Mouse (Mus musculus) lung, adult 10 weeks (tissue): Measurements from ENCODE around the gene 1700016H13Rik. TPM values are rescaled to one million over a fixed set of nuclear protein-coding genes. Genes with fewer than 3 reads are reported as not detected.

Experiments
- polyA plus RNA-seq: library from polyadenylated mRNA; stranded (reverse); fragments of 350-450 nt; fragmentation: Illumina TruSeq; extraction: RNeasy Lipid Tissue Mini Kit (QIAGEN cat#74804); gene quantifications from one replicate; pipeline ENCODE4 v1.2.3, GENCODE M21; 2014; ENCODE audit warnings: low read depth, low replicate concordance; ENCODE audit not compliant: insufficient read depth

1700016H13Rik gene
- 0.40 TPM for polyA plus RNA-seq

DNA sequence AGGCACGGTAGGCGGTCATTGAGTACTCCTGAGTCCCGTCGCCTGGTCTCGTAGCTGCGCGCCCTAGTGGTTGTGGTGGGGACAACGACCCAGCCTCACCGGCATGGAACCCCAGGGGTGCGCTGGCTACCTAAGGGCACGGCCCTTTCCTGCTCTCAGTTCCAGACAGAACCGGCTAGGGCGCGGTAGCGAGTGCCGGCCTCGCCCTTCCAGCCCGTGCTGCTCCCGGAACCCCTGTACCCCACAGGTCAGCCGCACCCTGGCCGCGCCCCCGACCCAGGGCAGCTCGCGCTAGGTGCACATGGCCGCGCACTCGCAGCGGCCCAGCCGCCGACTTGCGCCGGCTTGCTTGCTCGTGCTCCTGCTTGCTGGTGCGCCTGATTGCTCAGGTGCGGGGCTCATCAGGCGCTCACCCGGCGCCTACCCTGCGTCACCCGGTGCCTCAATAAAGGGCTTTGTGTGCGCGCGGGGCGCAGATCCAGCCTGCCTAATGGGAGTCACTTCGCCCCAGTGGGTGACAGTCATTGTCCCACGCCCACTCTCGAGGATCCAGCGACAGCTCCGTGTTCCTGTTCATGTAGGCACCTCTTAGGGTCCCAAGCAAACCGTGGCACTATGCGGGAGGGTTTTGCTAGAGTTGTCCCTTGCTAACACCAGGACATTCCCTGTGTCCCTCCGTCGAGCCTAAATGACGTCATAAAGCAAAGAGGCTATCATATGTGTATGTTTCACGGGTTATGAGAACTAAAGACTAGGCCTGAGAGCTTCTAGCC, at the start of gene 1700016H13Rik:
Gene 1700016H13Rik, minus strand, starts transcription at position 665 of the 773 bp plus-strand sequence.

DNA sequence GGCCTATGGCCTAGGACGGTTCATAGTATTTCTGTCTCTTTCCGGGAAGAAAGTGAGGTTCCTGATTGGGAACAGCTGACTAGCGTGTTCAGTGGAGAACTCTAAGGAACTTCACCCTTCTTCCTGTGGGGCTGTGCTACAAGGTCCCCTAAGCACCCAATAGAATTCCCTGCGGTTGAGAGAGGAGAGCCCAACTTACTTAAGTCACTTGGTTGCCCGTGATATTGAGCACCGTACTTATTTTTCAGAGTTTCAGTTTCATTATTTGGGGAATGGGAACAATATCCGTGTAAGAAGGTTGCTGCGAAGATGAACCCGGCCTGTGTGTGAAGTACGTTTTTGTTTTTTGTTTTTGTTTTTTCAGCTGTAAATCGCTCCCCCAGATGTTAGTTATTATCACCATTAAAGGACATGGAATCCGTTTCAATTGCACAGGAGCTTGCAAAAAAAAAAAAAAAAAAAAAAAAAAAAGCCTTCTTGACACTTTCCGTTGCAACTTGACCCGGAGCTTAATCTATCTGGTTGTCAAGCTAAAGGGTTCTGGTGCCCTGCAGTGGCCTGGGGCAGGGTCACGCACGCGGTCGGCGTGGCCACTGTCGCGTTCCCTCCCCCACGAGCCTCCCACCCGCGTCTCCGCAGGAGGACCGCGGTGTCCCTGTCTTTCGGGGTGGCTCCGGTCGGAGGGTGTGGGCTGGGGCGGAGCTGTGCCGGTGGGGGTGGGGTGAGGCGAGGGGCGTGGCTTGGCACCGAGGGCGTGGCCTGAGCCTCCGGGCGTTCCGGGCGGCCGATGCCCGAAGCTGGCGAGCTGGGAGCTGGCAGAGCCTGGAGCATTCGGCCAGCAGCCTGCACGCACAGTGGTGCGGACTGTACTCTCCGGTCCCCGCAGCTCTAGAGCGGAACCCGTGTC, 36.1 kb upstream of the 1700016H13Rik start, which contains the start of gene Aff1:
Gene Aff1, plus strand, starts transcription at position 751 of the 907 bp plus-strand sequence.

DNA sequence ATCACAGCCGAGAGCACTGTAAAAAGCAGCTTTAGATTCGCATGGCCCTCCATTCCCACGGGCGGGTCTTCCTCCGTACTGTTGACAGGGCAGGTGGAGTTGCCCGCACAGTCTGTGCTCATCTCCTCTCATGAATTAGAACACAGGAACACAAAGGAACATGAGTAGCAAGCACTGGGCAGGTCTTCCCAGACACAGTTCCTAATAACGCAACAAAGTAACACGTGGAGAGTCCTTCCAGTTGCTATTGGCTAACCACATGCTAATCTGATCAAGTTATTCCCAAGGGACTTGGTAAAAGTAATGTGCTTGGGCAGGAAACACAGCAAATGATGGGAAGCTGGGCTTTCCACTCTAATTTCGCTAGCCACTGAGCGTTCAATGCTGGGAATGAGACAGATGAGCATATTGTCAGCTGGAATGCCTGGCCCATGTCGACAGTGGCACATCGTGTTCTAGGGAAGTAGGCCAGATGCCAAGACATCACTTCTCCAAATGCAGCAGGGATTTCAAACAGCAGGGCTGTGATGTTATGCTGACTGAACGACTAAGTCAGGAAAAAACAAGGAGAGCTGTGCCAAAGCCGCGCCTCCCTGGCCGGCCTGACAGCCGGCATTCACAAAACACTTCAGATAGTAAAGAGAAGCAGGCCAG, 26.6 kb downstream of the 1700016H13Rik start, which contains the start of gene Slc10a6:
Gene Slc10a6, minus strand, starts transcription at position 293 of the 654 bp plus-strand sequence.

Other genes with a start within 250 kb of the 1700016H13Rik start
- gene Ptpn13, start 230.8 kb downstream of the 1700016H13Rik start, polyA plus RNA-seq: 7.0 TPM
- 20.3 TPM for gene Slc10a6, start 26.6 kb downstream of the 1700016H13Rik start, polyA plus RNA-seq
- 11.7 TPM for gene Aff1, start 36.4 kb upstream of the 1700016H13Rik start, polyA plus RNA-seq